Mouse (Mus musculus): ENCODE measurements around the gene Arhgef17. TPM values are rescaled to one million over a fixed set of nuclear protein-coding genes. Genes with fewer than 3 reads are reported as not detected.
A peak's percentile ranks its signal among the peaks of the same experiment; 100 is the strongest.

The Arhgef17 gene
- polyA plus RNA-seq, 1 experiment from 2014 or later = 8.3 TPM

- H3K27me3 ChIP-seq = no peaks in the 10 kb centered on the region
- H3K4me1 ChIP-seq (replicated peaks) = peaks cover 24% of the 10 kb centered on the region
- H3K9me3 ChIP-seq = no peaks in the 10 kb centered on the region
- H3K36me3 ChIP-seq = peaks cover 22% of the 10 kb centered on the region; the same call in 1 of the 2 replicates
- no peak overlapping the region for H3K4me2 ChIP-seq
- H3K27ac ChIP-seq = peak overlapping the region; percentile 53
- ATAC-seq (ENCODE audit: insufficient number of reproducible peaks, insufficient read depth, low FRiP score, low TSS enrichment, low read depth) = no peak
- no peak overlapping the region for H3K9ac ChIP-seq (replicated peaks)
- WGBS = 14% methylated on average over 1 of the region's 1 CpGs
- no peak overlapping the region for H3K4me3 ChIP-seq (replicated peaks)
These were observed 86.5 kb downstream of the Arhgef17 start for GRCm38 (mm10) chr7:100845412-100845811.

- no peaks in the 10 kb centered on the region for H3K27me3 ChIP-seq
- H3K27ac ChIP-seq = peak overlapping the region; percentile 53
- peaks cover 21% of the 10 kb centered on the region; the same call in 1 of the 2 replicates for H3K36me3 ChIP-seq
- H3K4me1 ChIP-seq (replicated peaks) = peaks cover 24% of the 10 kb centered on the region
- ATAC-seq (ENCODE audit: insufficient number of reproducible peaks, insufficient read depth, low FRiP score, low TSS enrichment, low read depth) = no peak
- H3K9me3 ChIP-seq = no peaks in the 10 kb centered on the region
- H3K4me3 ChIP-seq (replicated peaks) = no peak overlapping the region
- H3K4me2 ChIP-seq = no peak overlapping the region
- no peak overlapping the region for H3K9ac ChIP-seq (replicated peaks)
These were observed 86.9 kb downstream of the Arhgef17 start for GRCm38 (mm10) chr7:100845026-100845400.

DNA sequence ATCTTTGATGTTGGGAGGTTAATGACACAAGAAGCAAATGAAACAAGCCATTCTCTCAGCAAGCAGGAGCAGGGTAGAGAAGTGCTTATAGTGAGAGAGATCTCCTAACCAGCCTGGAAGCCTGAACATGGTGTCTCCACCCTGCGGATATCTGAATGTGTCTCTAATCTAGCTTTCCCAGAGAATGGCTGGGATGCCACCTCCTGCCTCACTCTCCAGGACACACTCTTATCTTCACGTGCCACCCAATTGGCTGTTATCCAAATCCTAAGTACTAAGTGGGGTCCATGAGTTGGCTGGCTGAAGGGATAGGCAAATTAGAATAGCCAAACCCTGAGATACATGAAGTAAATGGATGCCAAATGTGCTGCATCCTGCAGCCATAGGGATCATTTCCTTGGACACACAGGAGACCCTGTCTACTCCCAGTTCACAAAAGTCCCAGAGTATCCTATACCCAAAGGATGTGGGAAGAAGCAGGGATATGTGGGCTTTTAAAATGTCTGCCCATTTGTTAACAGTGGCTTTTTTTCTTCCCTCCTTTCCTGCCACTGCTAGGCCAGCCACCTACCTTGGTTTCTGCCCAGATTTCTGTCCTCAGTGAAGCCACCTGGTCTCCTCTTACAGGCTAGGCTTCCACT is 87.4 kb downstream of the Arhgef17 start:
- H3K27ac ChIP-seq = 0 out of 2 replicates have a peak overlapping the region, but pooled peaks have one; percentile 53
- H3K4me1 ChIP-seq (replicated peaks) = peaks cover 24% of the 10 kb centered on the region
- no peaks in the 10 kb centered on the region for H3K9me3 ChIP-seq
- H3K4me2 ChIP-seq = no peak overlapping the region
- peaks cover 16% of the 10 kb centered on the region; the same call in 1 of the 2 replicates for H3K36me3 ChIP-seq
- WGBS = 81% methylated on average over 2 of the region's 2 CpGs
- no peak overlapping the region for H3K9ac ChIP-seq (replicated peaks)
- H3K4me3 ChIP-seq (replicated peaks) = no peak overlapping the region
- ATAC-seq (ENCODE audit: insufficient number of reproducible peaks, insufficient read depth, low FRiP score, low TSS enrichment, low read depth) = no peak
- no peaks in the 10 kb centered on the region for H3K27me3 ChIP-seq

- Histone ChIP-seq H3K9me3 (no peaks in the 10 kb centered on the region), H3K4me2 (no peak overlapping the region), H3K27me3 (no peaks in the 10 kb centered on the region), H3K4me1 (replicated peaks) (peaks cover 24% of the 10 kb centered on the region), H3K4me3 (replicated peaks) (no peak overlapping the region), H3K27ac (no peak overlapping the region), H3K9ac (replicated peaks) (no peak overlapping the region), H3K36me3 (peaks cover 17% of the 10 kb centered on the region; the same call in 1 of the 2 replicates)
- no peak for ATAC-seq (ENCODE audit: insufficient number of reproducible peaks, insufficient read depth, low FRiP score, low TSS enrichment, low read depth)
- WGBS = 90% methylated on average over 2 of the region's 2 CpGs
These were observed 88.0 kb downstream of the Arhgef17 start for GRCm38 (mm10) chr7:100843866-100844265.

- Histone ChIP-seq H3K9ac (replicated peaks) (no peak overlapping the region), H3K36me3 (peaks cover 30% of the 10 kb centered on the region), H3K27ac (no peak overlapping the region), H3K4me3 (replicated peaks) (no peak overlapping the region), H3K9me3 (no peaks in the 10 kb centered on the region), H3K27me3 (no peaks in the 10 kb centered on the region), H3K4me1 (replicated peaks) (peaks cover 24% of the 10 kb centered on the region), H3K4me2 (no peak overlapping the region)
- ATAC-seq (ENCODE audit: insufficient number of reproducible peaks, insufficient read depth, low FRiP score, low TSS enrichment, low read depth) = no peak
- 93% methylated on average over 5 of the region's 5 CpGs for WGBS
These were observed 89.7 kb downstream of the Arhgef17 start for GRCm38 (mm10) chr7:100842175-100842574.

- peaks cover 35% of the 10 kb centered on the region for H3K36me3 ChIP-seq
- WGBS = 87% methylated on average over 6 of the region's 6 CpGs
- no peaks in the 10 kb centered on the region for H3K9me3 ChIP-seq
- no peak for ATAC-seq (ENCODE audit: insufficient number of reproducible peaks, insufficient read depth, low FRiP score, low TSS enrichment, low read depth)
- peaks cover 20% of the 10 kb centered on the region for H3K4me1 ChIP-seq (replicated peaks)
- no peak overlapping the region for H3K4me3 ChIP-seq (replicated peaks)
- no peaks in the 10 kb centered on the region for H3K27me3 ChIP-seq
- H3K4me2 ChIP-seq = no peak overlapping the region
- no peak overlapping the region for H3K9ac ChIP-seq (replicated peaks)
- no peak overlapping the region for H3K27ac ChIP-seq
These were observed 90.3 kb downstream of the Arhgef17 start for GRCm38 (mm10) chr7:100841608-100842007.

- peaks cover 42% of the 10 kb centered on the region for H3K36me3 ChIP-seq
- H3K4me2 ChIP-seq = no peak overlapping the region
- peaks cover 14% of the 10 kb centered on the region for H3K4me1 ChIP-seq (replicated peaks)
- no peak overlapping the region for H3K27ac ChIP-seq
- H3K9me3 ChIP-seq = no peaks in the 10 kb centered on the region
- no peak overlapping the region for H3K4me3 ChIP-seq (replicated peaks)
- ATAC-seq (ENCODE audit: insufficient number of reproducible peaks, insufficient read depth, low FRiP score, low TSS enrichment, low read depth) = no peak
- no peaks in the 10 kb centered on the region for H3K27me3 ChIP-seq
- WGBS = 95% methylated on average over 1 of the region's 1 CpGs
- no peak overlapping the region for H3K9ac ChIP-seq (replicated peaks)
These were observed 91.0 kb downstream of the Arhgef17 start for GRCm38 (mm10) chr7:100840906-100841305.

GRCm38 (mm10) chr7:100839632-100840402 is 92.1 kb downstream of the Arhgef17 start:
- 86% methylated on average over 6 of the region's 6 CpGs for WGBS
- Histone ChIP-seq H3K27ac (no peak overlapping the region), H3K4me1 (replicated peaks) (peaks cover 3% of the 10 kb centered on the region; the same call in 1 of the 2 replicates), H3K27me3 (no peaks in the 10 kb centered on the region), H3K9ac (replicated peaks) (no peak overlapping the region), H3K36me3 (peaks cover 53% of the 10 kb centered on the region), H3K9me3 (no peaks in the 10 kb centered on the region), H3K4me2 (no peak overlapping the region), H3K4me3 (replicated peaks) (no peak overlapping the region)
- ATAC-seq (ENCODE audit: insufficient number of reproducible peaks, insufficient read depth, low FRiP score, low TSS enrichment, low read depth) = no peak

DNA sequence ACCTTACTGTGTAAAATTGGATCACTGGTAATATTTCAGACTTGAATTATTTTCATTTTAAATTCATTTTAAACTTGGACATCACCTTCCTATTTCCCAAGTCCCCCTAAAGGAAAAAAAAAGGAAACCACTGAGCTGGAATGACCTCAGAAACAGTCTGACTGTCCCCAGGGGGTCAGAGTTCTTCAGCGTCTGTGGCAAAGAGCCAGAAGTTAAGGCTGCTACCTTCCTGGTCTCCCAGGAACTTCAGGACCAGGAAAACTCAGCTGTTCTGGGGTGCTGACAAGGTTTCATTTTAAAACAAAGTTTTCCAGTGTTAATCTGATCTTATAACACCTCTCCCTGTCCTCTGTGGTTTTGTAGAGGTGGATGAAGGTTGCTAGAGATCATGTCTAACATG is 94.2 kb downstream of the Arhgef17 start:
- no peaks in the 10 kb centered on the region; the same call in 1 of the 2 replicates for H3K4me1 ChIP-seq (replicated peaks)
- no peak overlapping the region for H3K9ac ChIP-seq (replicated peaks)
- 66% methylated on average over 1 of the region's 1 CpGs for WGBS
- no peaks in the 10 kb centered on the region for H3K27me3 ChIP-seq
- peaks cover 74% of the 10 kb centered on the region for H3K36me3 ChIP-seq
- H3K9me3 ChIP-seq = no peaks in the 10 kb centered on the region
- H3K4me2 ChIP-seq = no peak overlapping the region
- H3K4me3 ChIP-seq (replicated peaks) = no peak overlapping the region
- no peak overlapping the region for H3K27ac ChIP-seq
- no peak for ATAC-seq (ENCODE audit: insufficient number of reproducible peaks, insufficient read depth, low FRiP score, low TSS enrichment, low read depth)

DNA sequence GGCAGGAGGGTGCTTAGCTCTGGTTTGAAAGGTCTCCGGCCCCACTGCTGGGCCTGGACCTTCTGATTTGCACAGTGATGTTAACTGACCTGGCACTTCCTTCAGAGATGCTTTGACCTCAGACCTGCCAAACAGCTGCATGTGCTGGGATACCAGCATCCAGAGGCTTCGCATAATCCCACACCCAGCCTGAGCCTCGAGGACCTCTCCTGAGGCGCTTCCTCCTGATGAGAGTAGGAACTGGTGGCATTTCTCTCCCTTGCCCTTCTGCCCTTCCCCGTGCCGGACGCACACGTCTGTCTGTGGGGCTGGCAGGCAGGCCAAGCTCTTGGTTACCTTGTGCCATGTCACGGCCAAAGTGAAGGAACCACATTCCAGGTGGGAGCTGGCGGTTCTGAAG is 95.2 kb downstream of the Arhgef17 start:
- H3K27ac ChIP-seq = no peak overlapping the region; the same call in 1 of the 2 replicates
- H3K9ac ChIP-seq (replicated peaks) = no peak overlapping the region
- H3K36me3 ChIP-seq = peaks cover 74% of the 10 kb centered on the region
- no peaks in the 10 kb centered on the region; the same call in 1 of the 2 replicates for H3K4me1 ChIP-seq (replicated peaks)
- H3K9me3 ChIP-seq = no peaks in the 10 kb centered on the region
- H3K4me3 ChIP-seq (replicated peaks) = no peak overlapping the region
- no peaks in the 10 kb centered on the region for H3K27me3 ChIP-seq
- WGBS = 82% methylated on average over 10 of the region's 10 CpGs
- no peak for ATAC-seq (ENCODE audit: insufficient number of reproducible peaks, insufficient read depth, low FRiP score, low TSS enrichment, low read depth)
- H3K4me2 ChIP-seq = no peak overlapping the region

DNA sequence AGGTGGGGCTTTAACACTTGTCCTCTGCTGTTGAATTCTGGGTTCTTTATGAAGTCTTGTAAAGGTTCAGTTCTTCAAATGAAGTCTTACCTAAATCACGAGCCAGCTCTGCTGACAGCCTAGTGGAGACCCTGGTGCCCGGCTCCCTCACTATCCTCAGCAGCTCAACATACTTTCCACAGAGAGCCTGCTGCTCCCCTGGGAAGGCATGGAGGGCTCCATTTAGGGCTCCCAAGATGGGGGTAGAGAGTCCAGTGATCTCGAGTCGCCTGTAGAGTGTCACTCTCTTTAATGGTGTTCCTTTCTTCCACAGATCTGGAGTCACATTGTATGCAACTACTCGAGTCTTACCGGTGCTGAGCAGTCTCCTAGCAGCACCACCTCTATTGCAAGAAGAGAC is 96.2 kb downstream of the Arhgef17 start:
- H3K36me3 ChIP-seq = peaks cover 76% of the 10 kb centered on the region
- no peaks in the 10 kb centered on the region for H3K9me3 ChIP-seq
- no peak overlapping the region for H3K4me3 ChIP-seq (replicated peaks)
- ATAC-seq (ENCODE audit: insufficient number of reproducible peaks, insufficient read depth, low FRiP score, low TSS enrichment, low read depth) = no peak
- no peak overlapping the region for H3K9ac ChIP-seq (replicated peaks)
- no peaks in the 10 kb centered on the region; the same call in 1 of the 2 replicates for H3K4me1 ChIP-seq (replicated peaks)
- H3K27ac ChIP-seq = no peak overlapping the region
- 86% methylated on average over 6 of the region's 6 CpGs for WGBS
- H3K27me3 ChIP-seq = no peaks in the 10 kb centered on the region
- no peak overlapping the region for H3K4me2 ChIP-seq

Data from limb, embryonic 12.5 days (tissue).